Mouse (Mus musculus): ENCODE data around the gene Gsto1.
A peak's percentile ranks its signal among the peaks of the same experiment; 100 is the strongest.

Gsto1 gene

DNA sequence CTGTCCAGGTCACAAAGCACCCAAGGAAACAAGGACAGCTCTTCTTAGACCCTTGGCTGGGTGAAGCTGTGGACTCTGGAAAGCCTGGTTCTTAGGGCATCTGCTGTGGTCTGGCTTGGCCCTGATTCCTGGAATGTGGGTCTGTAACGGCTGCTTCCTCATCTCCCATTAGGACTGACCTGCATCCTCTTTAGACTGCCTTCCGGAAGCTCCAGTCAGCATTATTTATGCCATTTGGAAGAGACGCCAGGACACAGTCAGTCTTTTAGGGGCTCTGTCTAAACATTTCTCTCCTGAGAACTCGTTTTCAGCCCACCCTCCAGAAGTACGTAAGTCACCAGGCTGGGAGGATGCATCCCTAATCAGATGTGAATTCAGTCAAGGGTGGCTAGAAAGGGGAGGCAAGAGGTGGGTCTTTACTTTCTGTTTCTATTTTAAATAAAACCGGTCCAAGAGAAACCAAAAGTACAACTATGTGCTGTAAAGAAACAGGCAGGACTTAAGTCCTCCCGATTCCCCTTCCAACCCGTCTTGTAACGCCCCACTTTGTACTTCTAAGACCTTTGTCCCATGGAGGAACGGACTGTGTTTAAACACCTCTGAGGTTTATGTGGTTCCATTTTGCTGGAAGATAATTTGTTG, 35.8 kb downstream of the Gsto1 start:
- DNase-seq (ENCODE audit: low spot score): no peak

DNA sequence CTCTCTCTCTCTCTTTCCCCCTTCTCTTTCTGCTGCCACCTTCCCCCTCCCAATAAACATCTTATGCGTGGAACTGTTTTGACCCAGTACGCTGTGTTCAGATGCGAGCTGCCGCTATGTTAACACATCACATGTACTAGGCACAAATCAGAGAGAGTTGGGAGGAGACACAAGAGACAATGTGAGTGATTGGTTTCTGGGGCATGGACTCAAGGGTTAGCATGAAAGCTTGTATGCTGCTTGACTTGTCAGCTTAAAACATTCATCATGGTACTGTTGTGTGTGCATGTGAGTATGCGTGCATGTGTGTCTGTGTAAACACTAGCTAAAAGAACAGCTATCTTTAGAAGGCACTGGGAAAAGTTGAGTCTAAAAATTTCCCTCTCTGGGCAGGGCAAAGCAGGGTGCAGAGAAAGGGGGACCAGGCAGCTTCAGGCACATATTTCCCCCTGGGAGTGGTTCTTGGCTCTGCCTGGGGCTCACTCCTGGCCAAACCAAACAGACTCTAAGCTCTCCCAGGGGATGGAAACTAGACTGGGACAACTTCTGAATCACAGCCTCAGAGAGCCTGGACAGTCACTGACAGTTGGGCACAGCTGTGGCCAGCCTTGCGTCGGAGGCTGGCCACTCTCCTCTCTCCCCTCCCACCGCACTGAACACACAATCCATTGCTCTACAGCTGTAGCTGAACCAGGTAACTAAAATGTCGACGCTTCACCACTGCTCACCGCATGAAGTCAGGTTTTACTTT, 37.0 kb downstream of the Gsto1 start:
- peak; percentile 78 for DNase-seq (ENCODE audit: low spot score)

DNA sequence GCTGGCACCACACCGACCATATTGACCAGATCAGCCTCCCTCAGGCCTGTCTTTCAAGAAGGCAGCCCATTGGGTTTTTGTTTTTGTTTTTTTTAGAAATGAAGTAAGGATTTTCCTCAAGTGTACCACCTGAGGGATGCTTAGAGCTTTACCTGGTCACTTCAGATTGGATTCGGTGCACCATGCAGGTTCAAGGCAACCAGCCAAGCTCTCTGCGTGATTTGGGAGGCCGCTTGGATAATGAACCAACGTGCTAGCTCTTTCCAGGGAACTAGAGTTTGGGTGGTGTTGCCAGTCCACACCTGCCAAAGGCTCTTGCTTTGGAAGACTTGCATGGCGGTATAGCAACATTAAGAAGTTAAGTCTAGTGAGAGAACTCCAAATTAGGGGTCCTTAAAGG, 38.3 kb downstream of the Gsto1 start:
- no peak for DNase-seq (ENCODE audit: low spot score)

GRCm38 (mm10) chr19:47898472-47899079, 43.8 kb downstream of the Gsto1 start:
- DNase-seq (ENCODE audit: low spot score): no peak

DNA sequence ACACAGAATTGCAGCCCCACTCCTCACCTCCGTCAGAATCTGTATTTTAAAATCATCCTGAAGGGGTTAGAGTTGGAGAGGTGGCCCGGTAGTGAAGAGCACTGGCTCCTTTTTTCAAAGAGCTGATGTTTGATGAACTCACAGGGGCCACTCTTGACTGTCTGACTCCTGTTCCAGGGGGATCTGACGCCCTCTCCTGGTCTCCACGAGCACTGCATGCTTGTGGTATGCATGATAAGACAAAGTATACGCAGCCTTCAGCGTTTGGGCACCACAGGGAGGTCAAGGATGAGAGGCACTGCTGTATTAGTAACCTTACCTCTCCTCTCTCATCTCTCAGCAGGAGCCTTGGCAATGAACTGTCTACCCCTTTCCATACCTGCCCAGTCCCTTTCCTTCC, 45.2 kb downstream of the Gsto1 start:
- no peak for DNase-seq (ENCODE audit: low spot score)

- DNase-seq (ENCODE audit: low spot score): no peak
Measured at GRCm38 (mm10) chr19:47900558-47900957, 45.8 kb downstream of the Gsto1 start.

- DNase-seq (ENCODE audit: low spot score): no peak
Measured at GRCm38 (mm10) chr19:47902316-47903201, 47.8 kb downstream of the Gsto1 start.

GRCm38 (mm10) chr19:47903679-47904078, 48.9 kb downstream of the Gsto1 start:
- DNase-seq (ENCODE audit: low spot score): no peak

DNA sequence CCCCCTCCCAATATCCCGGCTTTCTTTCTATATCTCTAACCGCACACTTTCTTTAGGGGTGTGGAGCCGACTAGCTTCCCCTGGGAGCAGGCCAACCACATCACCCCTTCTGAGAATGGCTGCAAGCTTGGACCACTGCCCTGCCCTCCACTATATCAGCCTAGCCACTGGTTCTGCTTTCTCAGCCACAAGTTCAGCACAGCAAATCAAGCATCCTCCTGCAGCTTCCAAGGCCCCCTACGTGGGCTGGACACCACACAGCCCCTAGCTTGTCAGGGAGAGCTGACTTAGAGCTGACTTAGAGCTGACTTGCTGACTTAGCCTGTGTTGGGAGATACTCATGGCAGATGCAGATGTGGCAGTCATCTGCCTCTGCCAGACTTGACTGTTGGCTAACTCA, 50.3 kb downstream of the Gsto1 start:
- DNase-seq (ENCODE audit: low spot score): no peak

- no peak for DNase-seq (ENCODE audit: low spot score)
Measured at GRCm38 (mm10) chr19:47905603-47906002, 50.8 kb downstream of the Gsto1 start.

DNA sequence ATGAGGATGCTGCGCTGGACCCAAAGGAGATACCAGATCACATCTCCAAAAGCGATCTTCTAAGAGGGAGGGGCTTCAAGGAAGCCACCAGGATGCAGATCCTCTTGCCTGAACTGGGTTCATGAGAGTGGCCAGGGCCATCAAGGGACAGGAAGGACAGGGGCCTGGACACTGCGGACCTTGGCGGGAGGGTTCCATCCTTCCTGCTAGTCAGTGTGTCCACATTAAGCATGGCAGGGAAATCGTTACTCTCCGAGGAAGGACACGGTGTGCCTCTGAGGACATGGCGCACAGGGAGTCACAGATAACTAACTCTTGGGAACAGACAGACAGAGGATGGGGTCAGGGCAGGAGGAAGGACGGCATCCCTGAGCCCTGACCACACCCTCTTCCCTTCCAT, 52.8 kb downstream of the Gsto1 start:
- DNase-seq (ENCODE audit: low spot score): no peak

GRCm38 (mm10) chr19:47908961-47909371, 54.2 kb downstream of the Gsto1 start:
- no peak for DNase-seq (ENCODE audit: low spot score)

DNA sequence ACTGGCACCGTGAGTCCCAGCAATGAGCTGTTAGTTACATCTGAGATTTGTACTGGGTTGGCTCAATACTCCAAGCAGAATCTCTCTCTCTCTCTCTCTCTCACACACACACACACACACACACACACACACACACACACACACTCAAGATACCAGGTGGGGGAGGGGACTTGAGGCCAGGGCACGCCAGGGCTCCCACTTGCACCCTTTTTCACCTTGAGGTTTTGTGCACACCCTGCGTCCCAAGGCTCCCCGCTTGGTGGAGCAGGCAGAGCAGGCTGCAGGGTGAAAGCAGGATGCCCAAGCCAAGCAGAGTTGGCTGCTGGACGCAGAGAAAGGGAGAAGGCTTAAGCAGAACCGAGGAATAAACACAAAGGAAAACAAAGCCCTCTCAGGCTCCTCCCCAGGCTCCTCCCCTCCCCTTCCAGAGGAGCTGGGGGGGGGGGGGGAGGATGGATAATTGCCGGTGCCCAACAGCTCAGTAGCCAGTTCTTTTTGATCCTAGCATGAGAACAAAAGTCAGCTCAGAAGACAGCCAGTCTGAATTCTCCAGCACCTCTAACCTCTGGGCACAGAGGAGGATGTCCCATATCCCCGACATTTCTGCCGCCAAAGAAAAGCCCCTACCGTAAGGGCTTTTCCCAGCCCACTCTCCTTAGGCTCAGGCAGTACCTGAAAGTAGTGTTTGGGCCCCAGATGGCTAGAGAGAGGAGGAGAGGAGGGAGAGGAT, 54.8 kb downstream of the Gsto1 start:
- DNase-seq (ENCODE audit: low spot score): no peak

DNA sequence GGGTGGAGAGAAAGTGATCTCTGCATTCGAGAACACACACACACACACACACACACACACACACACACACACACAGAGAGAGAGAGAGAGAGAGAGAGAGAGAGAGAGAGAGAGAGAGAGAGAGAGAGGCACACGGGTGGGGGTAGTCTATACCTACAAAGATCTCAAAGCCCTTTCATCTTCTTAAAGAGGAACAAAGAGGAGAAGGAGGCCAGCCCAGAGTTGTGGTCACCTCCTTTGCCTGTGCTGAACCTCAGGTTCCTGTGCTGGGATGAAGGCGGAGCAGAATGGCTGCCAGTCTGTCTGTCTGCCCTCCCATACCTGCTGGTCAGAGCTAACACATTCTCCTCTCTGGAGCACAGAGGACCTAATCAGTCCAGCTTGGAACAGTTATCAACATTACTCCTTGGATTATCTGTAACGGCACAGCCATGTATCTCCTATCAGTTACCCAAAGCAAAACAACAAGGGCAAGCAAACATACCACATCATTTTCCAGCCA, 55.4 kb downstream of the Gsto1 start:
- no peak for DNase-seq (ENCODE audit: low spot score)

GRCm38 (mm10) chr19:47910751-47911150, 56.0 kb downstream of the Gsto1 start:
- DNase-seq (ENCODE audit: low spot score): no peak

GRCm38 (mm10) chr19:47913344-47913743, 58.6 kb downstream of the Gsto1 start:
- no peak for DNase-seq (ENCODE audit: low spot score)

DNA sequence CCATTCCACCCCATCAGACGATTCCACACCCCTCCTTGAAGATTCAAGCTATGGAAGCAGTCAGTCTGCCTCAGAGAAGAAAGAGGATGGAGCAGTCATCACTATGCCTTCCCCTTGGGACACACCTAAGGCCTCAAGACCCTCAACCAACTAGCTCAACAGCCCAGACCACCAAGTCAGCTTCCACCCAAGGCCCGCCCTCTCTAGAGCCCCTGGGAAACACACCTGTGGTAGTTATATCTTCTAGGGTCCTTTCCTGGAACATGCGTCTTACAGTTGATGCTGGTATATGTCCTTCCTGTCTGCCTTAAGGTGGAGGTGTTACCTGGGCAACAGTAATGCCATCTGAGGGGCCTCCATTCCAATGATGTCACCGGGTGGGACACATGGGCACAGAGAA, 59.4 kb downstream of the Gsto1 start:
- no peak for DNase-seq (ENCODE audit: low spot score)
